Mouse (Mus musculus): ENCODE results near the gene Nfib.

DNA sequence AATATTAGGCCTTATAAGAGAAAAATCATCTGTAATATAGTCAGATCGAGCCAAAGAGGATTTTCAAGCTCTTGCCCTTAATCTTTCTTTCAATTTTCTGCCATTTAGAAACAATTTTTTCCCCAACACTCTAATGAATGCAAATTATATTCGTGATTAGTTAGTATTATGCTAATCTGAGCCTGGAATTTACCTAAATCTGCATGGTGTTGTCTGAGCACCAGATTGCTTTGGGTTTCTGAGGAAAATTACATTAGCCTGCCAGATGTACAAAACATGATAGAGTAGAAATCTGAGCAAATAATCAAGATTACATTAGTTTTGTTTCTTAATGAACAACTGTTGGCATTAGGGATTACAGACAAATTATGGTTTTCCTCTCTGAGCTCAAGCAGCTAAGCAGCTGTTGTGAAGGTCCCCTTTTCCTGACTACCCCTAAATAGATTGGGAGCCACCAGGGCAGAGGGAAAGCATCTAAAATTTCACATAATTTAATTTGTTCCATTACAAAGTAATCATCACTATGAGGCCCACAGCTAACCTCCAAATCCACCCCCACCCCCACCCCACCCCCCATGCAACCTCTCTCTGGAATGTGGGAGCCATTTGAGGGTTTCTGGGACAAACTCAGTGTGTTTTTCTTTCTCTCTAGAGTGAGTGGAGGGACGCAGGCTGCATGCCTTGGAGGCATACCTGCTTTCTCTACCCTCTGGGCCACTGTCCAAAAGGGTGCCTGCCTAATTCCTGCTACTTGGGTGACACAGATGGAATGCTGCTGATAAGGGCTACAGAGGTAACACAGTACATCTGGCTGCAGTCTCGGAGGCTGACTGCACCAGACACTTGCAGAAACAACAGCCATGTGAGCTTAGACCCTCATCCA, 14.2 kb downstream of the Nfib start:
- TF ChIP-seq SRF (IDR thresholded peaks at IDR 0.05; ENCODE audit: control insufficient read depth, insufficient read length, low read depth) (no peak), MAX (IDR thresholded peaks at IDR 0.05; ENCODE audit: low read depth) (no peak), E2F4 (IDR thresholded peaks at IDR 0.05; ENCODE audit: insufficient read depth) (no peak), POLR2A (IDR thresholded peaks at IDR 0.05; ENCODE audit: insufficient read length, low read depth) (no peak), MYOD1 (IDR thresholded peaks at IDR 0.05; ENCODE audit: control insufficient read depth in 1 of 3, insufficient read length in 2 of 3, low read depth in 2 of 3) (peak in 1 of 3 experiments; percentile 35), REST (IDR thresholded peaks at IDR 0.05; ENCODE audit: insufficient read depth, insufficient read length) (no peak), MYOG (IDR thresholded peaks at IDR 0.05; ENCODE audit: control insufficient read depth in 1 of 3, insufficient read depth in 1 of 3, insufficient read length in 2 of 3, low read depth in 2 of 3) (no peak), CEBPB (IDR thresholded peaks at IDR 0.05; ENCODE audit: insufficient read depth, poor library complexity, severe bottlenecking) (no peak), TCF12 (IDR thresholded peaks at IDR 0.05; ENCODE audit: insufficient read depth, poor library complexity, severe bottlenecking) (no peak), USF1 (IDR thresholded peaks at IDR 0.05; ENCODE audit: low read depth) (no peak), POLR2AphosphoS2 (IDR thresholded peaks at IDR 0.05; ENCODE audit: insufficient read length, low read depth) (no peak), TCF3 (IDR thresholded peaks at IDR 0.05; ENCODE audit: insufficient read length, low read depth) (no peak)

Measured in myocyte (in vitro differentiated cells).